Mouse (Mus musculus): Measurements from ENCODE around the gene Il4i1.
A peak's percentile ranks its signal among the peaks of the same experiment; 100 is the strongest.

Il4i1 gene

GRCm38 (mm10) chr7:44818751-44819235 lies 2.6 kb downstream of the Il4i1 start:
- peak; percentile 72 for DNase-seq (ENCODE audit: low spot score)

DNA sequence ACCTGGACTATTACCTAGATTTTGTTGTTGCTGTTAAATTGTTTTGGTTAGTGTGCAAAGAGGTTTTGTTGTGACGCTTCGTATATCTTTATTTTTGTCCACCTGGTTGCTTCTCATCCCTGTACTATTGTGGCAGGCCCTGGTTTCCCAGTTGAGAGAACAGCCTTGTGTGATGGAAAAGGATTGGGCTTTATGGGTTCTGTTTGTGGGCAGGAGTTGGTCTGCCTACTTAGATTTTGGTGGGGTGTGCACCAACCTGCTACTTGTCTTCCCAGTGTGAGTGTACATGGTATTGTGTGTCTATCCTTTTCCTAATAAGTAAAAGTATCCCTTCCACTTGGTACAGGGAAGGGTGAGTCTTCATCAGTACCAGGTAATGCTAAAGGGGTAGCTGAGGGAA lies 3.2 kb downstream of the Il4i1 start:
- peak; percentile 1 for DNase-seq (ENCODE audit: low spot score)

DNA sequence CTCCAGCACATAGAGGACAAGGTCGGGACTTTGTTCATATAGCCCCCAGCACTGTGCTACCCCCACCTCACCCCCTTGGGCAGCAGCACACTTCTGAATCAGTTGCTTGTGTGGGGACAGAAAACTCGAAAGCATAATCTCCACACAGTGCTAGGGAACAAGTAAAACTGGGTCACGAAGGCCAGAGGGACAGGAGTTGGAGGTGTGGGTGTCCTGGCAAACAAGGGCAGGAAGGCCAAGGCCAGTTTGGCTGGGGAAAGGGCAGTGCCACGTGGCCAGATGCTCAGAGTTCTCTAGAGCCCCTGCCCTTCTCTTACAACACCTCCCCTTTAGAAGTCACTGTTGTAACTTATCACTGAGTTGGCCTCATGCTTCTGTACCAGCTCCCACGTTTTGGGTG lies 3.7 kb downstream of the Il4i1 start:
- peak; percentile 2 for DNase-seq (ENCODE audit: low spot score)

GRCm38 (mm10) chr7:44820525-44820924 lies 4.3 kb downstream of the Il4i1 start:
- DNase-seq (ENCODE audit: low spot score) = peak; percentile 1

DNA sequence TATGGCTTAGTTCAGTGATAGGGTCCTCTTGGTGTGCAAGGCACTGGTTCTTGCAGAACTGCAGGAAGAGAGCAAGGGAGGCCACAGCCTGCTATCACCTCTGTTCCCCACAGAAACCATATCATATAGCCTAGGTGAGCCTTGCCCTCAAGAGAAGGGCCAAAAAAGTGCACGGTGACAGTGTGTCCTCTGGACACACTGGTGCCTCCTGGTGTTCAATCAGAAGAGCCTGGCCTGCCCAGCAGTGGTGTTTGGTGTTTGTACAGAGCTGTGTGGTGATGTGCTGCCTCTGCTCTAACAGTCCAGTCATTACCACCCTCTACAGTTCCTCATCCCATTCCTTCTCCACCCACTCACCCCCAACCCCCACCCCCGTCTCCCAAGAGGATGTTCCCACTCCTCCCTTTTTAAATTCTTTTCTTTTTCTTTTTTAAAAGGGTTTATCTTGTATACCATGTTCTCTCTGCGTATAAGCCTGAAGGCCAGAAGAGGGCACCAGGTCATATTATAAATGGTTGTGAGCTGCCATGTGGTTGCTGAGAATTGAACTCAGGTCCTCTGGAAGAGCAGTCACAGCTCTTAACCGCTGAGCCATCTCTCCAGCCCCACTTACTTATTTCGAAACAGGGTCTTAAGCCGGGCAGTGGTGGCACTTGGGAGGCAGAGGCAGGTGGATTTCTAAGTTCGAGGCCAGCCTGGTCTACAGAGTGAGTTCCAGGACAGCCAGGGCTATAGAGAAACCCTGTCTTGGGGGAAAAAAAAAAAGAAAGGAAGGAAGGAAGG lies 5.7 kb downstream of the Il4i1 start:
- DNase-seq (ENCODE audit: low spot score) = peak; percentile 2

DNA sequence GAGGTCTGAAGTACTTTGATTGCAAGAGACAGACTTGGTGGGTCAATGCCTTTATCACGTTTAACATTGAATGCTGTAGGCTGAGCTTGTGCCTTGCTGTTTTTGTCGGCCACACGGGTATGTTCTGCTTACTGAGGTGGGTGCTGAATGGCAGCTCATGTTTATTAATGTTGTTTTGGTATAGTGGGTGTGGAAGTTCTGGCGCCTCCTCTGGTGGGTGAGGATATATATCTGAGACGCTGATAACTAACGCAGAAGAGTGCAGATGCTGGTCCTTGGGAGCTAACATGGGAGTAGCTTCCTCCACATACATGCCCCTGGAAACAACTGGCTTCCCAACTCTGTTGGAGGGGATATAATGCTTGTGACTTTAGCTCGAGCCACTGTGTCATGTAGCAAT lies 7.2 kb downstream of the Il4i1 start:
- DNase-seq (ENCODE audit: low spot score) = no peak

DNA sequence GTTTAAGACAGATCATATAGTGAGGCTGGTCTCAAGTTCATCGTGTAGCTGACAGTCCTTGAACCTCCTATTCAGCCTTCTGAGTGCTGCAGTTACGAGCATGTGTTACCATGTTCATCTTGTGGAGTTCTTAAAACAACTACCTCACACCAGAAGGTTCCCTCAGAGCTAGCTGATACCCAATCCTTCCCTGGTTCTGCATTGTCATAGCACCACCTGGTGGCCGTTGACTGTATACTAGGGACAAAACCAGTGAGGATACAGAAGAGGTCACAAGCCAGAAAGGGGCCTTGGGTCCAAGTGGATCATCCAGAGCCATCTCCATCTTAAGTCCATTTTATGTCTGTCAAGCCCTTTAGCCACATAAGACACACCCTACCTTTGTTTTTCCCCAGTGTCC lies 8.7 kb downstream of the Il4i1 start:
- DNase-seq (ENCODE audit: low spot score) = peak; percentile 81

DNA sequence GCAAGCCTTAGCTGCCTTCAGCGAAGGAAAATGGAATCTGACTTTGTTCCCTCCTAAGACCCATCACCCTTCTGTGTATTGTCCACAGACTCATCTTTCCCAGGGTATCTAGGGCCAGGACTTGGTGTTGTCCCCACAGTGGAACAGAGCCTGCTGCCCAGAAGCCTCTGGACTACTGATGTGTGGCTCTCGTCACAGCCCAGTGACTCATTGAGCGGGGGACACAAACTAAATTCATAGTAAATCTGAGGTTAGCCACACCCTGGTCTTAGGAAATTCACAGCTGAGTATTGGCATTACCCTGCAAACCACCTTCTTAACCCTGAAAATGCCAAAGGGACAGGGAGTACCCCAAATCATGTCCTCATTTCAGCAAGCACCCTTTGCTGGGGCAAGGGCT lies 10.6 kb downstream of the Il4i1 start:
- DNase-seq (ENCODE audit: low spot score) = no peak

- DNase-seq (ENCODE audit: low spot score) = no peak
Observed at GRCm38 (mm10) chr7:44828706-44829105, 12.5 kb downstream of the Il4i1 start.

DNA sequence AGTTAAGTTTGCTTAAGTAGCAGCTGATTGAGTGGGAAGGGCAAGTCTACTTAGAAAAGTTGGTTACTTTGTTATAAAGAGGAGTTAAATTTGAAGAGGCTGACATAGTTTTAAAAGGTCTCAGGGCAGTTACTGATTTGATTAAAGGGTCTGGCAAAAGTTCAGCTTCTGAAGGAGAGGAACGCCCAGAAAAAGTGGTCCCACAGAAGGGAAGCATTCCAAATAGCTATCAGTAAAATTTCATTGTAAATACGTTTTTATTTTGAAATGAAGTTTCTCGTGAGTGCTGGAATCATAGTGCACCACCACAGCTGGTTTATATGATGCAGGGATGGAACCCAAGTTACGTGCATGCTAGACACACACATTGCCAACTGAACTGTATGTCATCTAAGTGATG lies 16.6 kb downstream of the Il4i1 start:
- no peak for DNase-seq (ENCODE audit: low spot score)

- no peak for DNase-seq (ENCODE audit: low spot score)
Observed at GRCm38 (mm10) chr7:44835373-44836015, 19.3 kb downstream of the Il4i1 start.

DNA sequence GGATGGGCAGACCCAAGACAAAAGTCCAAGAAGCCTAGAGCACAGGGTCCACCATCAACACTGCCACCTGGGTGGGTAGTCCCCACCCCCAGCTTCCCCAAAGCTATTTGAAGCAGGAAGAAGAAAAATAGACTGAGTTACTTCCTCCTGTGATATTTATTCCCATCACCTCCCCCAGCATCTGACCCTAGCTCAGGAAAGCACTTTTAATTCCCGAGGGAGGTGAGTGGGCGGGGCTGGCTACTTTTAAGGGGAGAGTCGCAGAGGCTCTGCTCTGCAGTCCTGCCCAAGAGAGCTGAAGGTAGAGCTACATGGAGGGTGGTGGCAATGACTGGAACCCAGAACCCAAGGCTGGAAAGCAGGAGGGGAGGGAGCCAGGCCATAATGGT lies 19.8 kb downstream of the Il4i1 start:
- no peak for DNase-seq (ENCODE audit: low spot score)

GRCm38 (mm10) chr7:44836423-44837053 lies 20.4 kb downstream of the Il4i1 start:
- DNase-seq (ENCODE audit: low spot score) = no peak

- no peak for DNase-seq (ENCODE audit: low spot score)
Observed at GRCm38 (mm10) chr7:44838073-44838472, 21.9 kb downstream of the Il4i1 start.

DNA sequence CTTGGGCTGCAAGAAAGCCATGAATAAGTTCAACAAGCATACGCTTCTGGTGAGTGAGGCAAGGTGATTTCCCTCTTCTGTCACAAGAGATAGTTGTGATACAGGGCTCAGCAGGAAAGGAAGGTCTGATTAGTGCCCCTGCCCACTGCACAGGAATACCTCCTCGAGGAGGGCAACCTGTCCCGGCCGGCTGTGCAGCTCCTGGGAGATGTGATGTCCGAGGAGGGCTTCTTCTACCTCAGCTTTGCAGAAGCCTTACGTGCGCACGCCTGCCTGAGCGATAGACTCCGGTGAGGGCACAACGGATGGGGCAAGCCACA lies 22.9 kb downstream of the Il4i1 start:
- no peak for DNase-seq (ENCODE audit: low spot score)

- peak; percentile 34 for DNase-seq (ENCODE audit: low spot score)
Observed at GRCm38 (mm10) chr7:44839491-44840191, 23.5 kb downstream of the Il4i1 start.

- DNase-seq (ENCODE audit: low spot score) = no peak
Observed at GRCm38 (mm10) chr7:44840426-44840825, 24.2 kb downstream of the Il4i1 start.

GRCm38 (mm10) chr7:44841825-44842463 lies 25.8 kb downstream of the Il4i1 start:
- no peak for DNase-seq (ENCODE audit: low spot score)

DNA sequence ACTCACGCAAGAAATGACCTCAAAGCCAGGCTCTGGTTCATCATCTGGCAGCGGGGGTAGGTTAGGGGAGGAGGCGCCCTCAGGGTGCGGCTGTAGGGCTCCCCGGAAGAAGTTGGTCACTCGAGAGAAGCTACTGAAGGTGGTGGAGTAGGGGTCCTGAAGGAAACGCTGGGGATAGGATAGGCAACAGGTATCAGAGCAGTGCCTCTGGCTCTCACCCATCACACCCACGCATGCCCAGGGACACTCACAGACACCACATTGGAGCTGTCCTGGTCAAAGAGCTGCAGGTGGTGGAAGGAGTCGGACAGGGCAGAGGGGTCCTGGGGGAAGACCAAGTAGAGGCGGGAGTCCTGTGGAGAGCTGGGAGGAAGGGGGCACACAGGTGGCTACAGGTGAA lies 28.8 kb downstream of the Il4i1 start:
- no peak for DNase-seq (ENCODE audit: low spot score)

DNA sequence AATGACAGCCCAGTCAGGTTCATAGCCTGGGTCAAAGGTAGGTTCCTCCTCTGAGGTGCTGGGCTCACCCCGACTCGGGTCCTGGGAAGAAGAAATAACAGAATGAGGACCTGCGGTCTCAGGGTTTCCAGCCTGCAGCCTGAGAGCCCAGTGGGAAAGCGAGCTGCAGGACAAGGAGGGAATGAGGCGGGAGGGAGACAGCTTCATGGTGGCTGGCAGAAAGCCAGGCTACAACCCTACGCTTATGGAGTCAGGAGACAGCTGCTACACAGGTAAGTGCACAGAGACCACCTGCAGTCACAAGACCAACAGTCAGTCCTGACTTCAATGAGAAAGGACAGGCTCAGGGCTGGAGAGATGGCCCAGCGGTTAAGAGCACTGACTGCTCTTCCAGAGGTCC lies 30.6 kb downstream of the Il4i1 start:
- DNase-seq (ENCODE audit: low spot score) = no peak

DNA sequence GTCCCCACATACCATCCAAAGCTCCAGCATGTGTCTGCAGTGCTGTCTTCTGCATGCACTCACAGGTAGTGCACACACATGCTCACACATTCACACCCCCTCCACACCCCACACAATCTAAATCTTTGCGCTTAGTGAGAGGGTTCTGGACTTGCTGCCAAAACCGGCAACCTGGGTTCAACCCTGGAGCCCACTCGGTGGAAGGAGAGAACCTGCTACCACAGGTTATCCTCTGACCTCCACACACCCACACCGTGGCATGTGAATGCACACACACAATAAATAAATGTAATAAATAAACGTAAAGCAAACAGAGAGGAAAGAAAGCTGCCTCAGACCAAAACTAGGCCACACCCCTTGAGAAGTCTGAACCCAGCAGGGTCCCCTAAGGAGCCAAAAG lies 31.6 kb downstream of the Il4i1 start:
- DNase-seq (ENCODE audit: low spot score) = no peak

Data from urinary bladder, postnatal 14 days (tissue).